Mouse (Mus musculus) midbrain, embryonic 14.5 days (tissue): ENCODE measurements around the gene Mfsd7a. TPM values are rescaled to one million over a fixed set of nuclear protein-coding genes. Genes with fewer than 3 reads are reported as not detected.
"Not testable (repeated sequence)": the region's sequence is repeated elsewhere in the genome, so short reads cannot be mapped to it uniquely, and the experiment has no call there.

Experiments
- ATAC-seq: fragments of 200-750 bp; cut with Nextera tagmentation; 2 replicates; pipeline ENCODE4 v1.8.0; 2017; ENCODE audit warnings: moderate number of reproducible peaks, moderate library complexity; ENCODE audit not compliant: low FRiP score, low TSS enrichment
- DNase-seq: peaks from one replicate; pipeline ENCODE4 v3.0.0-alpha.2; 2015
- H3K27ac ChIP-seq: fragments of 300-500 bp; sonication (generic); replicated peaks from 2 replicates; pipeline ENCODE4 v1.5.1; 2014; ENCODE audit warnings: mild to moderate bottlenecking, low read depth, low read length, moderate library complexity
- H3K27me3 ChIP-seq: fragments of 300-500 bp; sonication (generic); 2 replicates; pipeline ENCODE4 v1.6.1; 2014; ENCODE audit warnings: low read length, control low read depth, mixed read lengths; ENCODE audit not compliant: control insufficient read depth, insufficient read depth
- H3K36me3 ChIP-seq: fragments of 300-500 bp; sonication (generic); 2 replicates; pipeline ENCODE4 v1.6.1; 2014; ENCODE audit warnings: low read length, control low read depth; ENCODE audit not compliant: control insufficient read depth, insufficient read depth
- H3K4me1 ChIP-seq: fragments of 300-500 bp; sonication (generic); 2 replicates; pipeline ENCODE4 v1.6.1; 2014; ENCODE audit warnings: mild to moderate bottlenecking, antibody characterized with exemption, low read length, control low read depth; ENCODE audit not compliant: control insufficient read depth, insufficient read depth
- H3K4me2 ChIP-seq: fragments of 300-500 bp; sonication (generic); 2 replicates; pipeline ENCODE4 v1.6.1; 2014; ENCODE audit warnings: mild to moderate bottlenecking, low read length, moderate library complexity
- H3K4me3 ChIP-seq: fragments of 300-500 bp; sonication (generic); replicated peaks from 2 replicates; pipeline ENCODE4 v1.5.1; 2014; ENCODE audit warnings: low read depth, low read length
- H3K9ac ChIP-seq: fragments of 300-500 bp; sonication (generic); replicated peaks from 2 replicates; pipeline ENCODE4 v1.6.1; 2014; ENCODE audit warnings: mild to moderate bottlenecking, low read length, moderate library complexity
- H3K9me3 ChIP-seq: fragments of 300-500 bp; sonication (generic); 2 replicates; pipeline ENCODE4 v1.6.1; 2016; ENCODE audit warnings: low read length, control low read depth, mixed read lengths; ENCODE audit not compliant: control insufficient read depth
- WGBS: fragments of 180-500 bp; shearing (Covaris S2); extraction: QIAGEN DNeasy Blood & Tissue Kit; methylation state at CpG from one replicate; pipeline ENCODE4 v1.1.7; 2014; 5-methylcytosine and 5-hydroxymethylcytosine counted together
- polyA plus RNA-seq: library from polyadenylated mRNA; unstranded; fragments of >200 nt; fragmentation: Nextera tagmentation; extraction: Ambion mirVana; gene quantifications from 2 replicates; pipeline ENCODE4 v1.2.1, GENCODE M21; 2014

Mfsd7a gene
- polyA plus RNA-seq, result not detected in 2 replicates

DNA sequence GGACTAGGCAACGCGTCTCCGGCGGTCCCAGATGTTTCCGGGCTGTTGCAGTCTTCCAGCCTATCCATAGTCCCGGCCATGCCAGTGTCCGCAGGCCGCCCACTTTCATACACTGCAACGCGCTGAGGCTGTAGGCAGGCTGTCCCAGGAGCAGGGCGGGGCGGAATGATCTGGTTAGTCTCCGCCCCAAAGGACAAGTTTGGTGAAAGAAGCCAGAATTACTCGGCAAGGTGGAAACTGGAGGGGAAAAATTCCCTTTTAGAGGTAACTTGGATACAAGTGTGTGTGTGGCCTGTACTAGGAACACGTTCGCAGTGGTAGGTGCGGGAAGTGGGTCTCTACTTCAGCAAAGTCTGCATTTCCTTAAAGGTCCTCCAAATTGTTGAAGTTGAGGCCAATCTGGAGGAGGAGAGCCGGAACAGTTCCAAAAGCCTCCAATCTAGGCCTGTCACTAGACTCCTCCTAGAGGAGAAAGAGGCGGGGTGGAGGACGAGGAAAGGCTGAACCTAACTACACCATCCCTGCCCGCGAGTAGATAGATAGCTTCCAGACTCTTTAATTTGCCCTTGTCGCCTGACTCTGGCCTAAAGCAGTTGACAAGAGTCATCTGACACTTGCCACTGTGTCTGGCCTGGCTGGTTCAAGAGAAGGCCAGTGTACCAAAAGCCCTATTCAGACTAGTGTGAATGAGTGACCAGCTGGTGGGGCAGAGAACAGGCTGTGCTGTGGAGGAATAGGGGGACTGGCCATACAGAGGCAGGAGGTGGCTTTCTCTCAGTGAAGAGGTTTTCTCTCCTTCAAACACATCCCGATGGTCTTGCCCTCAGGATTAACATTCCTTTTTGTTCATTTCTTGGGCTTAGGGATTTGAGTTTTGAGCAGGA, at the start of gene Mfsd7a:
Mfsd7a (minus strand) TSS at position 107 of the 884 bp plus-strand sequence.
- WGBS, result 14% methylated on average over 24 of the region's 24 CpGs
- Histone ChIP-seq H3K4me3 (peak within 1 kb of the TSS; percentile 17), H3K4me2 (peak within 1 kb of the TSS; percentile 50), H3K4me1 (peaks cover 4% of the 10 kb centered on the region; the same call in 1 of the 2 replicates), H3K9me3 (no peaks in the 10 kb centered on the region), H3K27me3 (peaks cover 14% of the 10 kb centered on the region; the same call in 1 of the 2 replicates), H3K9ac (peak within 1 kb of the TSS; percentile 9; the same call in 1 of the 2 replicates), H3K27ac (no peak within 1 kb of the TSS), H3K36me3 (no peaks in the 10 kb centered on the region)
- DNase-seq (peak; percentile 37), ATAC-seq (no peak)

DNA sequence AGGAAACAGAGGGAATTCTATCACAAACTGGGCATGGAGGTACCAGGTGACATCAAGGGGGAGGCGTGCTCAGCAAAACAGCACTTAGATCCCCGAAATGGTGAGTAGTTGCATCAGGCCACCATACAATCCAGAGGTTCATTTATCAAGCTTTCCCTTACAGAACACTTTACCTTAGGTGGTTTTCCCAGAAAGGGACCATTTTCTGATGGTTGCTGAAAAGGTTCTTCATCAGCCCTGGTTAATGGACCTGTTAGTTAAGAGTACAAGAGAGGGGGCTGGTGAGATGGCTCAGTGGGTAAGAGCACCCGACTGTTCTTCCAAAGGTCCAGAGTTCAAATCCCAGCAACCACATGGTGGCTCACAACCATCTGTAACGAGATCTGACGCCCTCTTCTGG, 37.5 kb upstream of the Mfsd7a start:
- WGBS, result 96% methylated on average over 3 of the region's 5 CpGs
- ATAC-seq, H3K4me3 ChIP-seq, H3K9me3 ChIP-seq, H3K27me3 ChIP-seq, H3K4me2 ChIP-seq, H3K4me1 ChIP-seq, H3K27ac ChIP-seq, H3K9ac ChIP-seq, DNase-seq: not testable (repeated sequence)
- H3K36me3 ChIP-seq, result peaks cover 81% of the 10 kb centered on the region

DNA sequence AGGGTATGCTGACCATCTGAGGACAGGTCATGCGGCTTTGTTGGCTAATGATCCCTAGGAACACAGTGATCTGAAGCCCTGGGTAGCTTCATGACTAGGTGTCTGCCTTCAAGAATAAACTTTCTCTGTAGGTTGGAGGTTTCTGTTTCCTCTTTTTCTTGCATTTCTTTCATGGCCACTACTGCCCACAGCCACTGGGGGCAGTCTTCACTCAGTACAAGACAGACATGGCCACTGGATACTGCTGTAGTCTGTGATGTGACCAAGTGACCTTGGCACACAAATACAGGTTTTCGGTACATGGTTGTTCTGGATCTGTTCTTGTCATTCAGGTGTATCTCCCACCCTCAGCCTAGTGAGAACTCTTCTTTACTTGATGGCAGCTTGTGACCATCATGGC, 36.5 kb upstream of the Mfsd7a start:
- H3K27ac ChIP-seq, result no peak overlapping the region
- H3K9me3 ChIP-seq, result no peaks in the 10 kb centered on the region
- H3K4me3 ChIP-seq, result no peak overlapping the region
- H3K4me1 ChIP-seq, result no peaks in the 10 kb centered on the region
- ATAC-seq (no peak), DNase-seq (peak; percentile 47)
- H3K27me3 ChIP-seq, result no peaks in the 10 kb centered on the region
- no peak overlapping the region for H3K9ac ChIP-seq
- peaks cover 75% of the 10 kb centered on the region for H3K36me3 ChIP-seq
- WGBS, result 98% methylated on average over 2 of the region's 2 CpGs
- H3K4me2 ChIP-seq, result no peak overlapping the region

DNA sequence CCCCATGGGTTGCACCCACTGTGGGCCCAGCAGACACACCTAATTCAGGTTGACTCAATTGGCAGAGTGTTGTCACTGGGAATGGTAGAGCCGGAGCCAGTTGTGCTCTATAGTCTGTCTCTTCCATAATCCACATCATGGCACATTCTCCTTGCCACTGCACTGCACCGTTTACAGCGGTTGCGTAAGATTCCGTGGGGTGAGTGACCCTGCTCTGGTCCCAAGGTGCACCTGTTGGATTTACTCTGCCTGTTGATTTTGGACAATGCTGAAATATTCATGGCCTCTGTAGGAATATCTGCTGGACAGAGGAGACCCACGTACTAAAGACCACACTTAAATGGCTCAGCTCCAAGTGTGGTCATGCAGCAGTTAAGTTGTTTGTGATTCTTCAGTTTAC, 34.3 kb upstream of the Mfsd7a start:
- H3K9me3 ChIP-seq, result no peaks in the 10 kb centered on the region
- no peak overlapping the region for H3K9ac ChIP-seq
- H3K4me1 ChIP-seq, result no peaks in the 10 kb centered on the region
- 92% methylated on average over 6 of the region's 6 CpGs for WGBS
- peaks cover 68% of the 10 kb centered on the region for H3K36me3 ChIP-seq
- DNase-seq (no peak), ATAC-seq (no peak)
- no peak overlapping the region for H3K27ac ChIP-seq
- no peak overlapping the region for H3K4me3 ChIP-seq
- no peak overlapping the region for H3K4me2 ChIP-seq
- H3K27me3 ChIP-seq, result no peaks in the 10 kb centered on the region

DNA sequence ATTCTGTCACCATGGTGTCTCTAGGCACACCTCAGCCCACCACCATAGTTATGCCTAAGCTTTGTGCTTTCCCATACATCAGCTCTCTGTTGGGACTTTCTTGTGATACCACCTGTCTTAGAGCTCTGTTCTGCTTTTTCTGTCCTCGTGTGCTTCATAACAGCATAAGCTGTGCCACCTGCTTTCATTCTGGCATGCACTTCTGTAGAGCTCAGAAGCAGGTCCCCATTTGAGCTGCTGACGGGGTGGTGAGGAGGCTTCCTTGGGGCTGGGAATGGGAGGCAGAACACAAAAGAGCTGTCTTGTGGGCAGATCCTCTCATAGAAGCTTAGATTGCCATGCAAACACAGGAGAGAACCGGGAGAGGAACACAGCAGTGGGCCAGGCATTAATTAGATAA, 27.3 kb upstream of the Mfsd7a start:
- ATAC-seq (no peak), DNase-seq (no peak)
- no peak overlapping the region for H3K4me2 ChIP-seq
- no peaks in the 10 kb centered on the region for H3K27me3 ChIP-seq
- WGBS, result 90% methylated on average over 3 of the region's 3 CpGs
- H3K36me3 ChIP-seq, result peaks cover 82% of the 10 kb centered on the region
- H3K9me3 ChIP-seq, result no peaks in the 10 kb centered on the region
- H3K4me1 ChIP-seq, result no peaks in the 10 kb centered on the region
- no peak overlapping the region for H3K4me3 ChIP-seq
- H3K9ac ChIP-seq, result no peak overlapping the region
- no peak overlapping the region for H3K27ac ChIP-seq

DNA sequence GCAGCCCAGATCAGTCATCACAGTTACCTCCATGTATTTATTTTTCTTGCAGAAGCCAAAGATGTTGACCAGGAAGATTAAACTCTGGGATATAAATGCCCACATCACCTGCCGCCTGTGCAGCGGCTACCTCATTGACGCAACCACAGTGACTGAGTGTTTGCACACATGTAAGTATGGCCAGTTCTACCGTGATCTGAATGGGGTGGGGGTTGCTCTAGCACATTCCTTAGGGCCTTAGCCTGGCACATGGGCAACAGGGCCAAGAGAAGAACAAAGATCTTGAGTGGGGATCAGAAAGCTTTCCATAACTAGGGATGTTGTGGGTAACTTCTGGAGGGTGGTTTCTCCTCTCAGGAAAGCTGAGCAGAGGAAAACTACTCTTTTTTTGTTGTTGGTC, 25.0 kb upstream of the Mfsd7a start:
- Histone ChIP-seq H3K36me3 (peaks cover 71% of the 10 kb centered on the region), H3K4me1 (no peaks in the 10 kb centered on the region), H3K27me3 (no peaks in the 10 kb centered on the region), H3K4me2 (no peak overlapping the region), H3K27ac (no peak overlapping the region), H3K4me3 (no peak overlapping the region), H3K9ac (no peak overlapping the region), H3K9me3 (no peaks in the 10 kb centered on the region)
- WGBS, result 92% methylated on average over 4 of the region's 4 CpGs
- ATAC-seq (no peak), DNase-seq (no peak)

DNA sequence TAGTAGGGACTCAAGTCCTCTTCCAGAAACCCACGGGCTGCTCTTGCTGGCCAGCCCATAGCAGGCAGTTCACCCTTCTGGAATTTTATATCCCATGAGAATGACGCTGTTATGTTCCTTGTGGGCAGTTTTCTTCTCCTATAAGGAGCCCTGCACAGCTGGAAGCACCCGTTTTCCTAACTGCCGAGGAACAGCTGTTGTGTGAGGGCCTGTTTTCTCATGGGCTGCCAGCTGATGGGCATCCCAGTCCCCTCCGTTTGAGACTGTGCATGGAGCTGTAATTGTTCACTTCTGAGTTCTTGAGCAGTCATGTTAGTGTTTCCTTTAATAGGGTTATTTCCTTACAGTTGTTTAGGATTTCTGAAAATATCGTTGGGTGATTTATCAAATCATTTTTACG, 20.9 kb upstream of the Mfsd7a start:
- no peak overlapping the region for H3K4me3 ChIP-seq
- H3K27ac ChIP-seq, result no peak overlapping the region
- no peak overlapping the region for H3K9ac ChIP-seq
- H3K36me3 ChIP-seq, result peaks cover 34% of the 10 kb centered on the region
- DNase-seq (no peak), ATAC-seq (no peak)
- H3K9me3 ChIP-seq, result no peaks in the 10 kb centered on the region
- peaks cover 13% of the 10 kb centered on the region; the same call in 1 of the 2 replicates for H3K4me1 ChIP-seq
- WGBS, result 81% methylated on average over 7 of the region's 7 CpGs
- H3K4me2 ChIP-seq, result no peak overlapping the region
- no peaks in the 10 kb centered on the region for H3K27me3 ChIP-seq

DNA sequence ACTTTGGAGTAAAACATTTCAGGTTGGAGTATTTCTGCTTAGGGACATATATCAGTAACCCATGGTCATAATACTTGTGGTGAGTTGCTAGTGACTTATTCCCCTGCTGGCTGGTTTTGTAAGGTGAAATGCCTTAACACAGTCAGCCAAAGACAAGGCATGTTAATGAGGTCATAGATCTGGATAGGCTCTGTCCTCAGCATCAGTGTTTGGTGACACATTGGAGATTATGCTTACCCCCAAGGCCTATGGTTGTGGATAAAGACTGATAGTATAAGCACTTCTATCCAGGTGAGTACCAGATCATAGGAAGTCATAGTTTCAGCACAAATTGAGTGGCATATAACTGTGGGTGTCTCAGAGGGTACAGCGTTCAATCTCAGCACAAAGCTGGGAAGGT, 18.0 kb upstream of the Mfsd7a start:
- ATAC-seq (no peak), DNase-seq (no peak)
- H3K27ac ChIP-seq, result no peak overlapping the region
- H3K9ac ChIP-seq, result no peak overlapping the region
- peaks cover 4% of the 10 kb centered on the region; the same call in 1 of the 2 replicates for H3K36me3 ChIP-seq
- H3K4me1 ChIP-seq, result peaks cover 40% of the 10 kb centered on the region
- WGBS, result 96% methylated on average over 1 of the region's 1 CpGs
- no peaks in the 10 kb centered on the region for H3K27me3 ChIP-seq
- H3K4me2 ChIP-seq, result no peak overlapping the region
- no peaks in the 10 kb centered on the region for H3K9me3 ChIP-seq
- H3K4me3 ChIP-seq, result no peak overlapping the region
